Mouse (Mus musculus): ENCODE measurements around the gene Rnaseh2b. TPM values are rescaled to one million over a fixed set of nuclear protein-coding genes. Genes with fewer than 3 reads are reported as not detected.

The Rnaseh2b gene
- polyA plus RNA-seq, 1 experiment = 22.2 TPM

Other genes with a start within 250 kb of the Rnaseh2b start
- gene Dleu7, start 458 bp downstream of the Rnaseh2b start, polyA plus RNA-seq (2012; rRNA removed) = 0.07 and 0.21 TPM in 2 replicates
- not detected in 2 replicates for gene Gucy1b2, start 163.7 kb downstream of the Rnaseh2b start, polyA plus RNA-seq (2012; rRNA removed)

Measured in urinary bladder, adult 2 months (tissue).